In the genomic region with DNA sequence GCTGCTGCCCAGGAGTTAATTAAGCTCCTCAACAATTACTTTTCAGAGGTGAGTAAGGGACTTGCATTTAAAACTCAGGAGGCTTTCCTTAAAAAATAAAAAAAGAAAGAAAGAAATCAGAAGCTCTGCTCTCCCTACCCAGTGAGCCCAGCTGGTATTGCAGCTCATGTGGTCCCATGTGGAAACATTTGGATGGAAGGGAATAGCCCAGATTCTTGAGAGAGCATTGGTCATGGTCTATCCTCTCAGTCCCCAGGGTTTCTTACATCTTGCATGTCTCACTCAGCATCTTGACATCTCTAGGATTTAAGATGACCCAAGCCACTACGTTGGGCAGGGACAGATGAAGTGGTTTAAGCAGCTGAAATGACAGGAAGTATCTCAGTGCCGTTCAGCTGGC, we compare ENCODE assay signal across 19 mouse cellular contexts.
"Had no signal": no experiment of that assay in that cellular context is flagged by ENCODE, and none has a peak within 500 bp of the region (broad histone marks: within the 10 kb centered on the region; RNA-seq: fewer than 3 reads in every experiment).

No protein-coding gene starts in this region.

- H3K27me3 ChIP-seq: kidney, embryonic 15.5 days; limb, embryonic 12.5 days; limb, embryonic 15.5 days; liver, embryonic 15.5 days; lung, embryonic 15.5 days; megakaryocyte, embryonic 14.5 days had no signal

- H3K27ac ChIP-seq: kidney, embryonic 15.5 days; limb, embryonic 12.5 days; limb, embryonic 15.5 days; liver, embryonic 15.5 days; lung, embryonic 15.5 days; midbrain, embryonic 10.5 days had no signal

- H3K9me3 ChIP-seq: kidney, embryonic 15.5 days; limb, embryonic 12.5 days; limb, embryonic 15.5 days; liver, embryonic 15.5 days; lung, embryonic 15.5 days; midbrain, embryonic 10.5 days had no signal

- DNase-seq: kidney, adult 11 months; kidney, adult 8-10 months; kidney, postnatal 10 days; kidney, postnatal 36 days; left cerebral cortex, postnatal 4 days; lung, adult 18-20 months; lung, postnatal 10 days; lung, postnatal 4 days; thymus, adult 18-20 months; thymus, postnatal 14 days; thymus, postnatal 4 days had no signal

- H3K4me2 ChIP-seq: kidney, embryonic 15.5 days; limb, embryonic 12.5 days; limb, embryonic 15.5 days; liver, embryonic 11.5 days; liver, embryonic 15.5 days; lung, embryonic 15.5 days had no signal

- H3K4me1 ChIP-seq: limb, embryonic 15.5 days; liver, embryonic 15.5 days; lung, embryonic 15.5 days; megakaryocyte, embryonic 14.5 days had no signal

- H3K36me3 ChIP-seq: kidney, embryonic 15.5 days; limb, embryonic 12.5 days; limb, embryonic 15.5 days; liver, embryonic 15.5 days; lung, embryonic 15.5 days; midbrain, embryonic 10.5 days had no signal

- H3K9ac ChIP-seq: kidney, embryonic 15.5 days; limb, embryonic 12.5 days; limb, embryonic 15.5 days; liver, embryonic 15.5 days; lung, embryonic 15.5 days had no signal

- H3K4me3 ChIP-seq: kidney, embryonic 15.5 days; limb, embryonic 12.5 days; limb, embryonic 15.5 days; liver, embryonic 15.5 days; lung, embryonic 15.5 days; megakaryocyte, embryonic 14.5 days; midbrain, embryonic 10.5 days had no signal
